Mouse (Mus musculus) kidney, adult 2 months (tissue): ENCODE measurements around the gene Nbas. TPM values are rescaled to one million over a fixed set of nuclear protein-coding genes. Genes with fewer than 3 reads are reported as not detected.

ENCODE experiments used
- DNase-seq: peaks from one replicate; pipeline ENCODE4 v3.0.0; 2021
- H3K27ac ChIP-seq: fragments of 200-500 bp; 2 replicates; pipeline ENCODE4 v1.5.1; 2012; ENCODE audit warnings: low read depth, low read length, control low read depth, inconsistent platforms; ENCODE audit not compliant: insufficient read depth
- H3K27me3 ChIP-seq: fragments of 200-500 bp; replicated peaks from 2 replicates; pipeline ENCODE4 v1.6.1; 2012; ENCODE audit warnings: mild to moderate bottlenecking, moderate library complexity, low read length, inconsistent platforms; ENCODE audit not compliant: control insufficient read depth, insufficient read depth
- H3K36me3 ChIP-seq: fragments of 200-500 bp; 2 replicates; pipeline ENCODE4 v1.6.1; 2012; ENCODE audit warnings: mild to moderate bottlenecking, moderate library complexity, low read length, inconsistent platforms; ENCODE audit not compliant: control insufficient read depth, insufficient read depth
- H3K4me1 ChIP-seq: fragments of 200-500 bp; 2 replicates; pipeline ENCODE4 v1.6.1; 2011; ENCODE audit warnings: low read length; ENCODE audit not compliant: control insufficient read depth, insufficient read depth
- H3K4me3 ChIP-seq: fragments of 200-500 bp; 2 replicates; pipeline ENCODE4 v1.5.1; 2011; ENCODE audit warnings: mild to moderate bottlenecking, low read depth, low read length, control low read depth; ENCODE audit not compliant: insufficient read depth
- CTCF ChIP-seq: fragments of 200-500 bp; conservative IDR thresholded peaks from 2 replicates; pipeline ENCODE4 v1.5.1; 2011; ENCODE audit warnings: low read depth, mild to moderate bottlenecking, control low read depth, low read length, moderate library complexity, mixed read lengths; ENCODE audit not compliant: insufficient read depth, insufficient read length
- POLR2A ChIP-seq: fragments of 200-500 bp; IDR thresholded peaks from one replicate; pipeline ENCODE4 v1.6.1; 2011; ENCODE audit warnings: low read depth, low read length, control low read depth
- WGBS: fragments of 180-500 bp; shearing (Covaris S2); methylation state at CpG from one replicate; pipeline ENCODE4 v1.1.7; 2018; 5-methylcytosine and 5-hydroxymethylcytosine counted together
- polyA plus RNA-seq: library from polyadenylated mRNA; depleted of rRNA; stranded (reverse); fragments of >200 nt; gene quantifications from 2 replicates; pipeline ENCODE4 v1.2.3, GENCODE M21; 2012

Nbas gene
- polyA plus RNA-seq, 1 experiment: 16.1 TPM

- DNase-seq: no peak
- Histone ChIP-seq H3K4me3 (no peak overlapping the region), H3K27ac (no peak overlapping the region), H3K27me3 (no peaks in the 10 kb centered on the region), H3K4me1 (no peaks in the 10 kb centered on the region), H3K36me3 (no peaks in the 10 kb centered on the region)
- TF ChIP-seq CTCF (no peak), POLR2A (no peak)
- 64% methylated on average over 9 of the region's 9 CpGs for WGBS
Observed at GRCm38 (mm10) chr12:13594746-13595469, 326.0 kb downstream of the Nbas start.

GRCm38 (mm10) chr12:13597026-13597425, 328.1 kb downstream of the Nbas start:
- H3K27me3 ChIP-seq: no peaks in the 10 kb centered on the region
- no peaks in the 10 kb centered on the region for H3K4me1 ChIP-seq
- no peaks in the 10 kb centered on the region for H3K36me3 ChIP-seq
- TF ChIP-seq CTCF (no peak), POLR2A (no peak)
- no peak for DNase-seq
- no peak overlapping the region for H3K27ac ChIP-seq
- WGBS: 71% methylated on average over 2 of the region's 2 CpGs
- H3K4me3 ChIP-seq: no peak overlapping the region

GRCm38 (mm10) chr12:13598545-13598944, 329.6 kb downstream of the Nbas start:
- no peak for TF ChIP-seq POLR2A
- no peak for TF ChIP-seq CTCF
- Histone ChIP-seq H3K4me1 (no peaks in the 10 kb centered on the region), H3K27me3 (no peaks in the 10 kb centered on the region; the same call in 1 of the 2 replicates), H3K4me3 (no peak overlapping the region), H3K36me3 (no peaks in the 10 kb centered on the region), H3K27ac (no peak overlapping the region)
- no peak for DNase-seq
- WGBS: 24% methylated on average over 4 of the region's 4 CpGs

- Histone ChIP-seq H3K4me3 (no peak overlapping the region), H3K27ac (no peak overlapping the region), H3K36me3 (no peaks in the 10 kb centered on the region), H3K27me3 (no peaks in the 10 kb centered on the region; the same call in 1 of the 2 replicates), H3K4me1 (no peaks in the 10 kb centered on the region)
- TF ChIP-seq CTCF: peak; percentile 42
- TF ChIP-seq POLR2A: no peak
- peak; percentile 21 for DNase-seq
Observed at GRCm38 (mm10) chr12:13602414-13602813, 333.5 kb downstream of the Nbas start.

GRCm38 (mm10) chr12:13607021-13607420, 338.1 kb downstream of the Nbas start:
- H3K27ac ChIP-seq: no peak overlapping the region
- H3K36me3 ChIP-seq: no peaks in the 10 kb centered on the region
- 75% methylated on average over 2 of the region's 2 CpGs for WGBS
- DNase-seq: no peak
- no peaks in the 10 kb centered on the region; the same call in 1 of the 2 replicates for H3K27me3 ChIP-seq
- no peak for TF ChIP-seq CTCF
- no peak for TF ChIP-seq POLR2A
- H3K4me3 ChIP-seq: no peak overlapping the region
- no peaks in the 10 kb centered on the region for H3K4me1 ChIP-seq

GRCm38 (mm10) chr12:13609027-13609426, 340.1 kb downstream of the Nbas start:
- 77% methylated on average over 11 of the region's 11 CpGs for WGBS

GRCm38 (mm10) chr12:13613041-13613440, 344.1 kb downstream of the Nbas start:
- H3K27ac ChIP-seq: no peak overlapping the region
- TF ChIP-seq CTCF (no peak), POLR2A (no peak)
- no peak for DNase-seq
- no peaks in the 10 kb centered on the region for H3K36me3 ChIP-seq
- no peaks in the 10 kb centered on the region for H3K4me1 ChIP-seq
- 11% methylated on average over 2 of the region's 2 CpGs for WGBS
- H3K4me3 ChIP-seq: no peak overlapping the region
- H3K27me3 ChIP-seq: no peaks in the 10 kb centered on the region

More at GRCm38 (mm10) chr12:13609027-13609426, 340.1 kb downstream of the Nbas start:
- DNase-seq: no peak
- TF ChIP-seq POLR2A (no peak), CTCF (no peak)
- Histone ChIP-seq H3K36me3 (no peaks in the 10 kb centered on the region), H3K27ac (no peak overlapping the region), H3K4me3 (no peak overlapping the region), H3K27me3 (no peaks in the 10 kb centered on the region), H3K4me1 (no peaks in the 10 kb centered on the region)
